In the genomic region with DNA sequence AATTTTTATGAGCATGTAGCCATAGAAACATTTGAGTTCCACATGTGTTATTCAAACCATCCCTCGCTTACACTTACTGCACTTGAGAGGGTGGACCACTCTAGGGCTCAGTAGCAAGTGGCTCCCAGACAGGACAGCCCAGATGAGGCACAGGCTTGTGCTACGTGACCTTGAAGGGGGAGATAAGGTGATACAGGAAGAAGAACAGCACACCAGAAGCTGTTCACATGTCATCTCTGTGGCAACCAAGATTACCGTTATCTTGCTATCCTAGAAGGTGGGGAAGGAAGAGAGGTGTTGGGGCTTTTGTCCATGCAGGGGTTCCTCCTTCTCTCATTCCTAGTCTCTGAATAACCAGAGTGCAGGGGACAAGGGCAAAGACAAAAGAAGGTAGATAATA, we compare ENCODE assay signal across 10 mouse cellular contexts. TPM values are rescaled to one million over a fixed set of nuclear protein-coding genes. Genes with fewer than 3 reads are reported as not detected.
DNase-seq lines count a peak whose midpoint lies in the region; ATAC-seq and TF ChIP-seq lines count a peak whose summit lies in the region.
"Had no signal": no experiment of that assay in that cellular context is flagged by ENCODE, and none has a peak within 500 bp of the region (broad histone marks: within the 10 kb centered on the region; RNA-seq: fewer than 3 reads in every experiment).

No protein-coding gene starts in this region.

- H3K27me3 ChIP-seq in heart, postnatal 0 days (ENCODE audit: control insufficient read depth, insufficient read depth, low read length): no peaks in the 10 kb centered on the region
- no peaks in the 10 kb centered on the region for H3K27me3 ChIP-seq in MEL (ENCODE audit: control insufficient read depth in 1 of 2, insufficient read depth in 2 of 2, low read length in 2 of 2)
- no peaks in the 10 kb centered on the region for H3K27me3 ChIP-seq in kidney, adult 2 months (replicated peaks; ENCODE audit: control insufficient read depth, insufficient read depth, low read length)
- H3K27me3 ChIP-seq: midbrain, embryonic 12.5 days had no signal

- no peak overlapping the region for H3K4me2 ChIP-seq in heart, postnatal 0 days (ENCODE audit: low read depth, low read length)
- H3K4me2 ChIP-seq: midbrain, embryonic 12.5 days had no signal

- 49% methylated on average over 3 of the region's 3 CpGs for WGBS in heart, postnatal 0 days
- 94% methylated on average over 3 of the region's 3 CpGs for WGBS in kidney, adult 2 months

- peak overlapping the region; percentile 99 for H3K27ac ChIP-seq in heart, postnatal 0 days (ENCODE audit: low read depth)
- 0 out of 2 replicates have a peak overlapping the region, but pooled peaks have one; percentile 5 for H3K27ac ChIP-seq in MEL (ENCODE audit: control insufficient read depth, low read depth, low read length)
- peak overlapping the region; percentile 30 for H3K27ac ChIP-seq in brown adipose tissue, adult 24 weeks (replicated peaks; ENCODE audit: low read depth, low read length)
- no peak overlapping the region for H3K27ac ChIP-seq in kidney, adult 2 months (ENCODE audit: insufficient read depth, low read depth, low read length)
- H3K27ac ChIP-seq: midbrain, embryonic 12.5 days had no signal

- no peak for TF ChIP-seq RAD21 in MEL (IDR thresholded peaks at IDR 0.05; ENCODE audit: low read depth, low read length)

- TF ChIP-seq CTCF in heart, postnatal 0 days (IDR thresholded peaks at IDR 0.05; ENCODE audit: low read depth): no peak
- no peak for TF ChIP-seq CTCF in MEL (IDR thresholded peaks at IDR 0.05 in 2 of 3, conservative IDR thresholded peaks at IDR 0.05 in 1 of 3; ENCODE audit: control insufficient read depth in 1 of 3, insufficient read depth in 1 of 3, low read depth in 2 of 3, low read length in 3 of 3, poor library complexity in 1 of 3, severe bottlenecking in 1 of 3)
- TF ChIP-seq CTCF in kidney, adult 2 months (conservative IDR thresholded peaks at IDR 0.05; ENCODE audit: insufficient read depth, insufficient read length, low read depth, low read length): no peak

- no peak overlapping the region for H3K9ac ChIP-seq in heart, postnatal 0 days (replicated peaks; ENCODE audit: low read depth, low read length)
- H3K9ac ChIP-seq in MEL (ENCODE audit: control insufficient read depth, low read depth, low read length, poor library complexity, severe bottlenecking): no peak overlapping the region
- H3K9ac ChIP-seq: midbrain, embryonic 12.5 days had no signal

- no peak for TF ChIP-seq POLR2A in MEL (IDR thresholded peaks at IDR 0.05; ENCODE audit: control insufficient read depth in 1 of 2, insufficient read depth in 1 of 2, low read depth in 1 of 2, low read length in 2 of 2, poor library complexity in 1 of 2)
- no peak for TF ChIP-seq POLR2A in kidney, adult 2 months (IDR thresholded peaks at IDR 0.05; ENCODE audit: low read depth, low read length)

- no peak for ATAC-seq in heart, postnatal 0 days (ENCODE audit: insufficient read depth, low read depth)

- H3K9me3 ChIP-seq in heart, postnatal 0 days (replicated peaks; ENCODE audit: control insufficient read depth, low read length): no peaks in the 10 kb centered on the region
- no peaks in the 10 kb centered on the region for H3K9me3 ChIP-seq in MEL (replicated peaks; ENCODE audit: insufficient read depth, low read length)
- H3K9me3 ChIP-seq: midbrain, embryonic 12.5 days had no signal

- no peak for DNase-seq in heart, postnatal 0 days (ENCODE audit: low spot score)
- no peak for DNase-seq in heart, adult 9 months (ENCODE audit: low spot score in 2 of 2)
- DNase-seq in MEL (ENCODE audit: low read depth, low spot score): peak; percentile 71
- peak; percentile 59 for DNase-seq in liver
- no peak for DNase-seq in right cerebral cortex, postnatal 36 days (ENCODE audit: low spot score in 2 of 2)
- DNase-seq in kidney, adult 2 months: no peak
- DNase-seq in adrenal gland, postnatal 25 days: no peak
- DNase-seq: adrenal gland, postnatal 10 days had no signal

- no peaks in the 10 kb centered on the region for H3K79me2 ChIP-seq in MEL (ENCODE audit: control insufficient read depth, insufficient read depth, low read length, poor library complexity)

- H3K4me1 ChIP-seq in heart, postnatal 0 days (ENCODE audit: control insufficient read depth, insufficient read depth): peaks cover 85% of the 10 kb centered on the region
- peaks cover 10 to 34% of the 10 kb centered on the region in 2 experiments for H3K4me1 ChIP-seq in MEL (ENCODE audit: control insufficient read depth in 1 of 2, insufficient read depth in 2 of 2, low read length in 2 of 2)
- H3K4me1 ChIP-seq in brown adipose tissue, adult 24 weeks (ENCODE audit: control insufficient read depth, insufficient read depth, insufficient read length, low read length): peaks cover 41% of the 10 kb centered on the region
- H3K4me1 ChIP-seq in kidney, adult 2 months (ENCODE audit: control insufficient read depth, insufficient read depth, low read length): peaks cover 25% of the 10 kb centered on the region

- no peak overlapping the region for H3K4me3 ChIP-seq in heart, postnatal 0 days (ENCODE audit: low read depth, low read length)
- no peak overlapping the region for H3K4me3 ChIP-seq in MEL (ENCODE audit: control insufficient read depth in 1 of 2, insufficient read depth in 1 of 2, low read depth in 2 of 2, low read length in 2 of 2)
- H3K4me3 ChIP-seq in brown adipose tissue, adult 24 weeks (ENCODE audit: insufficient read depth, low read depth, low read length): no peak overlapping the region
- no peak overlapping the region for H3K4me3 ChIP-seq in kidney, adult 2 months (ENCODE audit: insufficient read depth, low read depth, low read length)
- H3K4me3 ChIP-seq: midbrain, embryonic 12.5 days had no signal

- no peaks in the 10 kb centered on the region for H3K36me3 ChIP-seq in heart, postnatal 0 days (replicated peaks; ENCODE audit: control insufficient read depth, insufficient read depth, low read length)
- H3K36me3 ChIP-seq in MEL (ENCODE audit: control insufficient read depth in 1 of 2, insufficient read depth in 2 of 2, low read length in 2 of 2): peaks cover 0 to 11% of the 10 kb centered on the region in 2 experiments; a peak in 2 of 4 replicates
- H3K36me3 ChIP-seq in kidney, adult 2 months (ENCODE audit: control insufficient read depth, insufficient read depth, low read length): no peaks in the 10 kb centered on the region
- H3K36me3 ChIP-seq: midbrain, embryonic 12.5 days had no signal

- no peak for TF ChIP-seq EP300 in heart, postnatal 0 days (IDR thresholded peaks at IDR 0.05; ENCODE audit: low read depth)
- TF ChIP-seq EP300 in MEL (IDR thresholded peaks at IDR 0.05; ENCODE audit: low read depth in 1 of 2, low read length in 2 of 2): peak; percentile 91 to 94

TF ChIP-seq in MEL, 35 proteins besides CTCF, POLR2A, EP300 and RAD21:
- TF ChIP-seq MAZ (IDR thresholded peaks at IDR 0.05; ENCODE audit: low read depth, low read length) (0 out of 2 replicates have a peak, but pooled peaks have one; percentile 37), MYB (IDR thresholded peaks at IDR 0.05; ENCODE audit: low read depth, low read length) (0 out of 2 replicates have a peak, but pooled peaks have one; percentile 18), MYC (IDR thresholded peaks at IDR 0.05; ENCODE audit: low read depth, low read length) (peak; percentile 70; the same call in 1 of the 2 replicates), BHLHE40 (IDR thresholded peaks at IDR 0.05; ENCODE audit: borderline replicate concordance, low read depth, low read length) (peak; percentile 79; the same call in 1 of the 2 replicates), ZC3H11A (IDR thresholded peaks at IDR 0.05; ENCODE audit: low read depth, low read length) (no peak), ZNF384 (IDR thresholded peaks at IDR 0.05; ENCODE audit: low read depth, low read length) (0 out of 2 replicates have a peak, but pooled peaks have one; percentile 21), RCOR1 (IDR thresholded peaks at IDR 0.05; ENCODE audit: low read depth, low read length) (peak; percentile 80), SIN3A (IDR thresholded peaks at IDR 0.05; ENCODE audit: low read length) (peak; percentile 78), MXI1 (IDR thresholded peaks at IDR 0.05; ENCODE audit: low read depth, low read length) (peak; percentile 44; the same call in 1 of the 2 replicates), CHD1 (IDR thresholded peaks at IDR 0.05; ENCODE audit: low read depth, low read length) (no peak), ZMIZ1 (IDR thresholded peaks at IDR 0.05; ENCODE audit: low read depth, low read length) (no peak), ETS1 (IDR thresholded peaks at IDR 0.05; ENCODE audit: low read depth, low read length) (peak; percentile 90), GATA1 (IDR thresholded peaks at IDR 0.05; ENCODE audit: low read depth, low read length) (peak; percentile 96), HCFC1 (IDR thresholded peaks at IDR 0.05; ENCODE audit: low read depth, low read length) (peak; percentile 43; the same call in 1 of the 2 replicates), ELF1 (IDR thresholded peaks at IDR 0.05; ENCODE audit: low read depth, low read length) (peak; percentile 73), NELFE (IDR thresholded peaks at IDR 0.05; ENCODE audit: low read depth, low read length) (no peak), USF1 (IDR thresholded peaks at IDR 0.05; ENCODE audit: low read depth, low read length) (0 out of 2 replicates have a peak, but pooled peaks have one; percentile 45), POLR2AphosphoS5 (IDR thresholded peaks at IDR 0.05; ENCODE audit: borderline replicate concordance, low read depth, low read length) (no peak), TCF12 (IDR thresholded peaks at IDR 0.05; ENCODE audit: low read depth, low read length) (peak; percentile 92), GABPA (IDR thresholded peaks at IDR 0.05; ENCODE audit: low read depth, low read length) (no peak), MAX (IDR thresholded peaks at IDR 0.05; ENCODE audit: low read length) (peak; percentile 61; the same call in 1 of the 2 replicates), NRF1 (IDR thresholded peaks at IDR 0.05; ENCODE audit: insufficient read depth, low read depth, low read length, poor library complexity, severe bottlenecking) (no peak), TAL1 (IDR thresholded peaks at IDR 0.05; ENCODE audit: low read length) (peak; percentile 84)

RNA-seq across cellular contexts. Expression of a gene that starts 58.5 kb away (rescaled TPM):
- total RNA-seq in heart, postnatal 0 days (2014; rRNA removed; ENCODE audit: low replicate concordance): 14.8 and 32.9 TPM in 2 replicates
- 70.5 and 73.4 TPM in 2 replicates for polyA plus RNA-seq in heart, postnatal 0 days (2015; fragmentation: Nextera tagmentation; extraction: Ambion mirVana)
- total RNA-seq in MEL (2012; rRNA removed): 11.6 and 12.0 TPM in 2 replicates
- polyA plus RNA-seq in MEL (2012; ENCODE audit: insufficient read depth in 1 of 2, insufficient read length in 2 of 2, low read depth in 1 of 2, low replicate concordance in 2 of 2, missing spikeins in 1 of 2): 10 to 100 TPM in 1 of 2 experiments, not detected in 1; 29.4 TPM
- 19.9 and 27.2 TPM in 2 replicates for polyA plus RNA-seq in brown adipose tissue, adult 24 weeks (2012; ENCODE audit: insufficient read depth, insufficient read length, missing spikeins)
- polyA plus RNA-seq in kidney, adult 2 months (2012; rRNA removed): 26.3 and 33.7 TPM in 2 replicates
- 20.9 and 21.5 TPM in 2 replicates for total RNA-seq in adrenal gland, postnatal 25 days (2021)

Comparison
In these comparisons a context has a peak if more than half of its experiments do, and no peak if none do; other contexts are left out.
1. DNase-seq: peak in MEL (single experiment) and liver (single experiment); none in heart, postnatal 0 days (single experiment), heart, adult 9 months (0 of 2), right cerebral cortex, postnatal 36 days (0 of 2), kidney, adult 2 months (single experiment) and adrenal gland, postnatal 25 days (single experiment).